Mouse (Mus musculus) erythroblast, adult 5-6 weeks (primary cell): ENCODE results near the gene Nptxr. TPM values are rescaled to one million over a fixed set of nuclear protein-coding genes. Genes with fewer than 3 reads are reported as not detected.

Source experiments
- ATAC-seq: replicated peaks from 2 replicates; pipeline ENCODE4 v1.8.0; 2016; ENCODE audit warnings: moderate number of reproducible peaks, mild to moderate bottlenecking, moderate TSS enrichment, inconsistent platforms; ENCODE audit not compliant: poor library complexity, low FRiP score, severe bottlenecking
- total RNA-seq, 2 experiments: library from RNA; stranded (forward) in 1 of 2; stranded (reverse) in 1 of 2; fragments of 150-400 nt in 1 of 2; fragments of 200-764, 138-1000 nt in 1 of 2; gene quantifications; 2 replicates each; pipeline versions ENCODE4 v1.2.3 to v1.2.4; 2015 to 2017; ENCODE audit warnings: low replicate concordance in 2 of 2

Gene Nptxr
- total RNA-seq, 2 experiments from 2014 or later, result 0.17 to 0.19 TPM

DNA sequence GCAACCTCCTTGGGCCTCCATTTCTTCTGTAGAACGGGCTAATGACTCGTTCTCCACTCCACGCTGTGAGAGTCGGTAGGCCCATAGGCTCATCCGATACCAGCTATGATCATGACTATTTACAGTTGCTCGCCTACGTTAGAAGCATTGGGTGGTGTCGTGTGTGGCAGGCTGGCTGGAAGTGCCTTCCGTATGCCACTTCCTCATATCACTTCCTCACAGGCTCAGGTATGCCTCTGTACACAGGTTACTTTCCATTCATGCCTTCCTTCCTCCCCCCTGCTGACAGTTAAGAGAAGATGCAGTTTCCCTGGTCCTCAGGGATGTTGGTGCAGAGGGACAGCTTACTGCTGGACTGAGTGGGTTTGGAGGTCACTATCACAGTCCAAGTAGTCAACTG lies 11.5 kb downstream of the Nptxr start:
- ATAC-seq, result no peak

DNA sequence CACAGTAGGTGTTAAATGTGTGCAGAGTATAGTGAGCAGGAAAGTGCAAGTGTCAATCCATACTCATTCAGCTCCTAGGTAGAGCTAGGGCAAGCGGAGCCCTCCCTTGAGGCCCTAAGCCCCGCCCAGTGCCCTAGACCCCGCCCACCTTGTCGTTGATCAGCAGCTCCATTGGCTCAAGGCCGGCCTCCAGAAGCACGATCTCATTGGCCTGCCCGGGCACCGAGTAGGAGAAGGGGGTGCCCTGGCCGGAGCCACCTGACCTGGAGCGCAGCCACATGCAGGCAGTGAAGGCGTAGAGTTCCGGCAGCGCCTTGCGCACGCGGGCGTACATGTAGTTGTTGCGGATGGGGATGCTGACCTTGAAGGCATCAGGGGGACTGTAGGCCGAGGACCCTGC lies 12.1 kb downstream of the Nptxr start:
- no peak for ATAC-seq

DNA sequence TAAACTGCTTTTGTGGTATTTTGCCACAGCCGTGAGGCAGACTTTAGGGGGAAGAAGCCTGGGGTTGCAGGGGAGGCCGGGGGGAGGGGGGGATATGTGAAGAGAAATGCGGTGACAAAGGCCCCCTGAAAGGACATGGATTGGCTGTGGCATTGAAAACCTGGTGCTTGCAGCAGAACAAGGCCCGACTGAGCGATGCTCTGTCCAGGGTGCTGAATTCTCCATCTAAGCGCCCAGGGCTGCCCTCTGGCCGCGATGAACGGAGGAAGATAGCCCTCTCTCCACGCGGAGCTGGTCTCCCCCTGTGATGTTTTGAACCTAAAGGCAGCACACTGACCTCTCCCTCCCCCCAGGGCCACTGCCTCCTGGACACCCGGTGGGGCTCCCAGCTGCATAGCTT lies 13.1 kb downstream of the Nptxr start:
- ATAC-seq, result no peak

DNA sequence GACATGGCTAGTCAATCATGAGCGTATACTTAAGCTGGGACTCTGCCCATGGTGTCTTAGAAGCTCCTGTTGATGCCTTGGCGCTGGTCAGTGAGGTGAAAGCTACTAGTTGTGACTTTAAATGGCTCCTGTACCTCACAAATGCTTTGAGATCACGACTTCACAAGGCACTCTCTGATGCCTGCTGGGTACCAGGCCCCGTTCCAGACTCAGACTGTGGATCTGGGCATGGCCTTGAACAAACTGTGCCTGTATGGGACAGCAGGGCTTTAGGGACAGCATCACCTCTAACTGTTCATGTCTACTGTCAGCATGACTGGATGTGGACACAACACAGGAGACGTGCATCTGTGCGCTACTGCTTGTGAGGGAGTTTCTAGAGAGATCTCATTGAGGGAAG lies 13.7 kb downstream of the Nptxr start:
- no peak for ATAC-seq

DNA sequence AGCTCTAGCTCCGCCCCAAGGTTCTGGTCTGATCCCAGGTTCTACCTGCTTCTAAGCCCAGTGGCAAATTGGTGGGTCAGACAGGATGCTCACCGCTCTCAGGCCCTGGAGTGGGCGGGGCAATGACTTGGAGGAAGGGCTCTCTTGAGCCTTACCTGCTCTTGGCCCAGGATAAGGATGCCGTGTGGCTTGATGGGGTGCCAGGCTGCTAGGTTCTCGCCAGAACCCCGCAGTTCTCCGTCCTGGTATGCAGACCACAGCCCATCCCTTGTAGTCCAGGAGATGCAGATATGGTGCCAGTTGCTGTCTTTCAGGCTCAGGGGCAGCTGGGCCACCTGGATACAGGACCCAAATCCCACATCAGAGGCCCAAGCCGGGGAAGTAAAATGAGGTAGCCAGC lies 14.5 kb downstream of the Nptxr start:
- no peak for ATAC-seq

DNA sequence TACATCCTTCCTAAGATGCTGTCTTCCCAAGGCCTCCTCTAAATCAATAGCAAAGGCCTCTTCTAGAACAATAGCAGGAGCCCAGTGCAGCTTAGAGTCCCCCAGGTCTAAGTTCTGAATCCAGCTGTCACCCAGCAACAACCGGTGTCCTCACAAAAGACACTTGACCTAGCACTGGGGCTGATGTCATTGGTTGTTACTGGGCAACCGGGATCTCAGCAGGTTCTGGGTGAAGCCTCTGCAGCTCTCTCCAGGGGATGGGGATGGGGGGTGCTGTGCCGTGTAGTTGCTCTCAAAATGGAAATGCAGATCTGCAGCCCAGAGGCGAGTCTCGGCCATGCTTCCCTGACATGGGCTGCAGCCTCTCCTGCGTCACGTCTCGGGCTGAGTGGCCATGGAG lies 16.8 kb downstream of the Nptxr start:
- ATAC-seq, result no peak

DNA sequence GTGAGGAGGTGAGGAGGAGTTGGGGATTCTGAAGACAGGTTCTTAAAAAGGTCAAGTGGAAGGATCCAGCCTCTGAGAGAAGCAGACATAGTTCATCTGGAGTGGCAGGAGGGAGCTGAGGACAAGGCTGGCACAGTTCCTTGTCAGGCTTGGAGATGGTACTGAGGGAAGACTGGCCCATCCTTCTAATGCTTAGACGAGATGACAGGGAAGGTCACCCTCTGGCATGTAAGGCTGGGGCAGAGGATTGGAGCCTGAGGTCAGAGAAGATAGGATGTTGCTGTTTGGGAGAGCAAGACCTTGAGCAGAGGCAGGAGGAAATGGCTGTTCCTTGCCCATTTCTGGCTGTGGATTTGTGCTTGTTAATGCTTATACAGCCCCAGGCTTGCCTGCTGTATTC lies 19.5 kb downstream of the Nptxr start:
- ATAC-seq, result no peak

DNA sequence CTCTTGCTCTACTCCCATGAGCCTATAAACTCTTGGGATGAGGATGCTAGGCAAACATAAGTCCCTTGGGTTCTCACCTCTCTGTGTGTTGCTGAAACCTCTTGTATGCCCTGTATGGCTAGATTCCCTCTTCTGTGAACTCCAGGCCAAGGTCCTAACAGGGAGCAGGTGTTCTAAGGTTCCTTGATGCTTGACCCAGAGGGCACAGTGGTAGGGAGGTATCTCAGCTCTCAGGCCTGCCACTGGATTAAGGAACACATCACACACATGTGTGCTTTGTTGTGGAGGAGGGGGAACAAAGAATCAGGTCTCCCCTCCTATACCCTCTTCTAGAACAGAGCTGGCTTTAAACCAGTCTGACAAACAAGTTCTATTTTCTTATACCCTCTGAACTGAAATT lies 26.8 kb downstream of the Nptxr start, which contains the start of gene Dnal4:
TSS of gene Dnal4 (minus strand) at position 101 of the 400 bp plus-strand sequence.
- ATAC-seq, result no peak

DNA sequence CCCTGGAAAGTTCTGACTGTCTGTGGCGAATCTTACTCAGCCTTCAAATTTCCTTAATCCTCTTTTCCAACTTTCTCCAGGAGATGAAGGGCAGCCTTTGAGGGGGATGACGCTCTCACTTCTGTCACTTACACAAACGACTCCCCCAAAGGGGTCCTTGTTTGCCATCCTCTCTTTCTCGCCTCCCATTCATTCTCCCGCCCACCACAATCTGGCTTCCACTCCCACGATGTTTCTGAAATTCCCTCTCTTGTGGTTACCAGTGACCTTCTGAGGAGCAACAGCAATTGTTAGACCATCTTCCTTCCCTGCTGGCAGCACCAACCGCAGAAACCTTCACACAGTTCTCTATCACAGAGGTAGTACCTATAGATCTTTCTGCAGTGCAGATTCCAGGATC lies 28.9 kb downstream of the Nptxr start:
- no peak for ATAC-seq

DNA sequence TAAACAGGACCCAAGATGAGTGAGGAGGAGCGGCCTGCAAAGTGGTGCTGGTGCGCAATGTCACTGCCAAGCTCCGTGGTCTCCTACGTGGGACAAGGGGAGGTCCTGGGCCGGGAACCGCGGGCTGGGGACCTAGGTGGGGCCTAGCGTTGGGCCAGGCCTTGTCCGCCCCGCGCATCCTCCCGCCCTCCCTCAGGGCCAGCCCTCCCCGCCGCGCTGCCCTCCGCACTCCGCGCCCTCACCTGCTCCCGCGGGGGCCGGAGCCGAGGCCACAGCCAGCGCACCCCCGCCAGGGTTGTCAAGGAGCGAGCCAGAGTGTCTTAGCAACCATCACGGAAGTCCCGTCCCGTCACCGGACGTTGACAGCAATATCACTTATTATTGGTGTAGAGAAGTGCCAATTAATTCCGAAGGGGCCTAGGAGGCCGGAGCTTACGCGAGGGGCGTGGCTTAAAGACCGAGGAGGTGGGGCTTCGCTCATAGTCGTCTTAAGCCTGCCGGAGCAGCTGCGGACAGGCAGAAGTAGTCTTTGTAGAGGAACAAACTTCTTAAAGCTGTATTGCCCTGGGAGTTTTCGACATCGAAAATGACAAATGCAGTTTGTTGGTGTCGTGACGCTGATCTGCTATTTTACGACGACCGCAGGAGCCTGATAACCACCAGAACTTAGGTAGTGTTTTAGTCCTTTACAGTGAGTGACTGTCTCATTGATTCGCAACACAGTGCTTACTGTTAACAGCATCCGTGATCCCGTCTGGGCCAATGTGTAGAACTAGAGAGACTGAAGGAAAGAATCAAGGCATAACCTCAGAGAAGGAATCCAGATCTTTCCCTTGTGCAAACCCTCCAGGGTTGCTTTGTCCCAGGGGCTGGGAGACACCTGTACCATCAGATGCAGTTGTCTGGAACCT lies 30.2 kb downstream of the Nptxr start:
- peak; percentile 98 for ATAC-seq

DNA sequence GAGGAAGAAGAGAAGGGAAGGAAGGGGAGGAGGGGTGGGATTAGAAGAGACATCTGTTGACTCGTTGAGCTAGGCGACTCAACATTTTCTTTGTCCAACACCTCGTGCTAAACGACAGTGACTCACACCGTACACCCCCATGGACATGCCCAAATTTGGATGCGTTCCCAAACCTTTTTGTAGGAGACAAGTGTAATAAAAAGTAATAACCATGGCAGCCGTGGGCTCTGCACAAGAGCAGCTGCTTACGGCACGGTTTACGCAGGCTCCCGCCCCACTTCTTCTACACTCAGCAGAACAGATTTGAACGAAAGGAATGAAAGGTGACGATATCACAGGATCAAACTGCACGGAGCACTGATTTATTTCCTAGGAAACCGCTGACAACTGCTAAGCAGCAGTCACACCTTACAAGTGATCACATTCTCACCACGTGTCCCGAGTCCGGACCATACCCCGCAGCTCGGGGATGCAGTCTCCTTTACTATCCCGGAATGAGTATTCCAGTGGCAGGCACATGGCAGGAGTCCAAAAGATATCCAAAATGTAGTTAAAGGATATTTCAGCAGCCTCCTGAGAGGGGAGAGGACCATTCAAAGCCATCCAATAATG lies 33.8 kb downstream of the Nptxr start:
- ATAC-seq, result no peak

DNA sequence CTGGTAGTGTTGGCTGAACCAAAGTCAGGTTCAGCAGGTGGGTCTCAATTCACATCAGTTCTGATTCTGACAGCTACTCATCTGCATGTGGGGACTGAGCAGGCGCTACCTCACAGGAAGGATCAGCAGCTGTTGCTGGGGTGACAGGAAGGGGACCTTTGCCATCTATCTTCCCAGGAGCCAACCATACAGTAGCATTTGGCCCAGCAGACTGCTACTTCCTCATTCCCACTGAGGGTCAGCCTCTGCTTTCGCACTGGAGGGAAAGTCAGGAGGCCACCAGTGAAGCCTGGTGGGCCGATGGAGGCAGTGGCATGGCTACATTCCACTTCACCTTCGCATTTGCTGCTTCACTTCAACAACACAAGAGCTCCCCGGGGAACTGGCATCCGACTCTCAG lies 36.3 kb downstream of the Nptxr start:
- ATAC-seq, result no peak

DNA sequence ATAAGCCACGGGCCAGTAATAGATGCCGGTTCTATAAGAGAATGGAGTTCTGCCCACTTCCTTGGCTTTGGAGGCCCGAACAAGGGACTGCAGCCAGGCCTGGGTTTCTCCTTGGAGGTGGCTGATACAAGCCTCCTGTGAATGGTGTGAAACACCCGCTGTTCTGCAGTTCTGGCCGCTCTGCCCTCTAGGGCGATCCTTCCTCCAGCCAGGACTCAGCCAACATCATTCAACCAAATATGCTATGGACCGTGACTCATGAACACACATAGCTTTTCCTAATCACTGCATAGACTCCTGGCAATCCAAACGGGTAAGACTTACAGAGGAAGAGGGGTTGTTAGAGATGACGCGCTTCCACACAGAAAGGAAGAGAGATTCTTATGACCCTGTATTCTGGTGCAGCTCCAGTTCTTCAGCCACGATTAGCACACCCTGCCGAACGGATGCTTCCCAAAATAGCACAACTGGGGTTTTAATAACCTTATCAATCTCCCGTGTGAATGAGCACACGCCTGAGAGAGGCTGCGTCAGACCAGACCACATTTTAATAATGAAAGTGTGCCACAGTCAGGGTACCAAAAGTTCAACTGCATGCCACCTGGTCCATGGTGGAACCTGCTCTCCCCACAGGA lies 37.1 kb downstream of the Nptxr start:
- no peak for ATAC-seq

DNA sequence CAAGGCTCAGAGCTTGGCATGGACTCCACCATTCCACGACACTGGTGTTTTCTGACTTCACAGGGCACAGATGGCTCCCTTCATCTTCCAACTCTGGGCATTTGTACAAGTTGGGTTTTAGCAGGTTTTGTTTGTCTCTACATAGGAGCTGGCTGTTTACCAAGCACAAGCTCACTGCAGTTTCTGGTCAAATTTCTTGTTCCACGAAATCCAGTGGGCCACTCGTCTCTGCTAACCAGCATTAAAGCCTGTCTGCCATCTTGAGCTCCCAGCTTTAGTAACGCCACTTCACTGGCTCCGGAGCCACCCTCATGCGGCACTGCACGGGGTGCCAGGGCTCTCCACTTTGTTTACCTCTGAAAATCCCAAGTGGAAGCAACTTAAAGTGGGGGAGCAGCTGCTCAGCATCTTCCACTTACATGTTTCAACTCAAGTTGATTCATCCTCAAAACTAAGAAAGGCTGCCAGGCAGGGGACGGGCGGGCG lies 37.9 kb downstream of the Nptxr start:
- ATAC-seq, result no peak

DNA sequence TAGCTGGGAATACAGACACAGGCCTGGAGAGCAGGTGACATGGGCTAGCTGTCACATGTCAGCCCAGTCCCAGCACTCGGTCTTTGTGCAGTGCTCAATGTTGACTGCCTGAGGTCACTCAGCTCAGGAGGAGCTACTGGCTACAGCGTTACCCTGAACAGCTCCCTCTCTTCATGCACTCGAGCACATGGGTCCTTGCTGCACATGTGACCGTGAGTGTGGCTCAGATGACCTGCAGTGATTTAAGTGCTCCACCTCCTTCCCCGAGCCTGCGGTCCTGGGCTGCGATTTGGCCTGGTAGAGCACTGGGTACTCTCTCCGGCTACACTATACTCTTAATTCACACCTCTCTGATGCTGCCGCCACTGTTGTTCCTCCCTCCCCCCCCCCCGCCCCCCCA lies 38.4 kb downstream of the Nptxr start:
- no peak for ATAC-seq

DNA sequence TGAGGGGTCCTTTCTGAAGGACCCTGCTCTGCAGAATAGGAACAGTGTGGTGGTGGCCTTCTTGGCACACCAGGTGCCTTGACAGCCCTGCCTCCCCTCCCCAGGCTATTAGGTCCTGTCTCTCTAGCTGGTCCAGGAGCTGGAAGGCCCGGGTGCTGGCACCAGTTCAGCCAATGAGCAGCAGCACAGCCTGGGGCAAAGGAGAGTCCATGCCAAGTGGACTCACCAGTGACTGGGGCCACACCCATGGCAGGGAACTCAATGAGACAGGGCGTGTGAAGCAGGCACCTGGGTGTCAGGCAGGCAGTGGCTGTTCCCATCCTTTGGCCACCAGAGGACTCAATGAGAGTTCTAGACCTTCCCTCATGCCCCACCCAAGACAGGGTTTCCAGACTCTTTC lies 39.2 kb downstream of the Nptxr start:
- no peak for ATAC-seq

DNA sequence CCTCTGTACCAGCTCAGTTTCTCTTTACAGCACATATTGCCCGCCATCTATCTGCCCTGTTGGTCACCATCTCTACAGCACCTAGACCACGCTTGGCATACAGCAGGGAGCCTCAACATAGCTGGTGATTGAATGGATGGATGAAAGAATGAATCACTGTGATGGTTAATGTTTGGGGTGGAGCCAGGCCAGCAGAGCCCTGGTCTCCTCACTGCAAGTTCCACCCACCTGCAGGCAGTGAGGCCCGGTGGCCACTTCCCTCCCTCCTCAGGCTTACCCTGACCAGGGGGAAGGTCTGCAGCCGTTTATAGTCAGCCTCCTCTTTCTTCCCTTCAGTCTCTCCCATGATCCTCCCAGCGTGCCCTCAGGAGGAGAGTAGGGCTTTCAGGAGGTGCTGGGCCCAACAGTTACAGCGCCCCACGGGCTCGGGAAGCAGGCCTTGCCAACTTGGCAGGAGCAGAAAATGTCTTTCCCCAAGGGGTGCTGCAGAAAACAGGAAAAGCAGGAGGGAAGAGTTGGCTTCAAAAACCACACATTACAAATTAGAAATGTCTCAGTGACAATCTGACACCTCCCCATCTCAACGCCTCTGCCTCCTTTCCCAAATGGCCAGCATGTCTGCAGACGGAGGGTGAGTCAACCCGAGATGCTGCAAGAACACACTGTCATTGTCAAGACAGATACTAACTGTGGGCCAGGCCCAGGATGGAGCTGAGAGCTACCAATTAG lies 39.9 kb downstream of the Nptxr start:
- no peak for ATAC-seq

DNA sequence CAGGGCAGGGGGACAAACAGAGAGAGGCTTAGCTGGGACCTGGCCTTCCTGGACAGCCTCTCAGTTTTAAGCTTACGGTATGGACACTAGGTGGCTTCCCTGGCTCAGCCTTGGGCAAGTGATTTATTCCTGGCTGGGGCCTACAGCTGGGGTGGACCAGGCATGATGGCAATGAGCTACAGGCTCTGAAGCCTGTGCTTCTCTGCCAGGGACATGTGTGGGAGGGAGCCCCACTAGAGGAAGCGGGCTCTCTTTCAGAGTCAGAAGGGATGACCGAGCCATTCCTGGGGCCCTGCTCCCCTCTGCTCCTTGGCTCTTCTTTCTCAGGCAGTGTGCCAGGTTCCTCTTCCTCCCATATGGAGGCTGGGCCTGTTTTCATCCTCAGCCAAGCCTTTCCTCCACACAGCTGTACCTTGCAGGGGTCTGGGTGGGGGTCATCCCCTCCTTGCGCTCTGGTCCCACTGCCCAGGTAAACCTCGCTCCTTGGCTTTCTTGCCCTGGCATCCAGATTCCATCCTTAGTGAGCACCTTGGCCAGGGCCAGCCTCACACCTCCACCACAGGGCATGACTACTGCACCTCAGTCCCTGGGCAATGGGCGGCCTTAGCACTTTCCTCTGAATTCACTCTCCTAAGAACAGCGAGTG lies 40.8 kb downstream of the Nptxr start:
- ATAC-seq, result no peak

DNA sequence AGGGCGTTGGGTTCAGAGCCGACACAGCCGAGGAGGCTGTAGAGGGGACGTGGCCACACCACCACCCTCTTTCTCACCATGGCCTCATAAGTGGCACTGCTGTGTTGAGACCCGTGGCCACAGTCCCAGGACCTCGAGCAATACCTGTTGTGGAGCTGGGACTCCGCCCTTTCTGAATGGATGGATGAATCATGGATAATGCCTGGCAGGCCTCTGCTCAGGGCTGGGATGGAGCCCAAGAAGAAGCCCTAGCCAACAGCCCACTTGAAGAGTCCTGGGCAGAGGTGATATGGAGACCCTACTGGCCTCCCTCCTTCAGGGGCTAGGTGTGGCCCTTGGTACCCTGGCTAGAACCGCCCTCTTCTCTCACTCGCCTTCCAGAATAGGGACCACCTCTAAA lies 41.6 kb downstream of the Nptxr start:
- ATAC-seq, result no peak; the same call in 1 of the 2 replicates

DNA sequence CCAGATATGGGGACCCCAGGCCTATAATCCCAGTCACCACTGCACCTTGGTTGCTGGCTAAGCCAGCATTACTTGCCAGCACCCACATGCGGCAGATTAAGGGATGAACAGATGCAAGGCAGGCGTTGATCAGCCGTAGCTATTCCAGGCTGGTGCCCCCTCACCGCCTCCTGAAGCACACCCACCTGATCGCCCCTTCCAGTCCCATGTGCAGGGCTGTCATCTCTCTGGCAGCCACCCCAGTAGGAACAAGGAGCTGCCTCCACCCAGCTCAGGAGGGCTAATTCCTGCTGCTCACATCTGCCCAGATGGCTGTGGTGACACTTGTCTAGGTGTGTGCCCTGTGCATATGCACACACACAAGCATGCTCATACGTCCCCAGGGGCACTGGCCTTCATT lies 43.6 kb downstream of the Nptxr start:
- ATAC-seq, result no peak
